Mouse (Mus musculus): Measurements from ENCODE around the gene Rxfp4. TPM values are rescaled to one million over a fixed set of nuclear protein-coding genes. Genes with fewer than 3 reads are reported as not detected.
A peak's percentile ranks its signal among the peaks of the same experiment; 100 is the strongest.

The Rxfp4 gene
- not detected for total RNA-seq (2022)

GRCm38 (mm10) chr3:88652846-88653515 lies at the start of gene Rxfp4:
Rxfp4 (minus strand) TSS chr3:88653142.
- no peak for DNase-seq (ENCODE audit: low spot score in 2 of 2)

GRCm38 (mm10) chr3:88701222-88701621 lies 48.3 kb upstream of the Rxfp4 start:
- DNase-seq (ENCODE audit: low spot score in 2 of 2): no peak

- DNase-seq (ENCODE audit: low spot score in 2 of 2): no peak
These were observed 47.3 kb upstream of the Rxfp4 start for GRCm38 (mm10) chr3:88700247-88700646.

GRCm38 (mm10) chr3:88698834-88699233 lies 45.9 kb upstream of the Rxfp4 start:
- no peak for DNase-seq (ENCODE audit: low spot score in 2 of 2)

GRCm38 (mm10) chr3:88698051-88698450 lies 45.1 kb upstream of the Rxfp4 start:
- no peak for DNase-seq (ENCODE audit: low spot score in 2 of 2)

- no peak for DNase-seq (ENCODE audit: low spot score in 2 of 2)
These were observed 42.6 kb upstream of the Rxfp4 start for GRCm38 (mm10) chr3:88695545-88695944.

- no peak for DNase-seq (ENCODE audit: low spot score in 2 of 2)
These were observed 36.1 kb upstream of the Rxfp4 start for GRCm38 (mm10) chr3:88689079-88689478.

GRCm38 (mm10) chr3:88686734-88687611 lies 34.0 kb upstream of the Rxfp4 start:
- no peak for DNase-seq (ENCODE audit: low spot score in 2 of 2)

GRCm38 (mm10) chr3:88685958-88686451 lies 33.1 kb upstream of the Rxfp4 start:
- peak in 1 of 2 experiments; percentile 36 for DNase-seq (ENCODE audit: low spot score in 2 of 2)

- DNase-seq (ENCODE audit: low spot score in 2 of 2): peak; percentile 96 to 98
These were observed 32.3 kb upstream of the Rxfp4 start, which contains the start of gene Khdc4 for GRCm38 (mm10) chr3:88684980-88685941. Khdc4 (plus strand) TSS chr3:88685803.

- no peak for DNase-seq (ENCODE audit: low spot score in 2 of 2)
These were observed 31.5 kb upstream of the Rxfp4 start for GRCm38 (mm10) chr3:88684236-88684979.

GRCm38 (mm10) chr3:88683814-88684213 lies 30.9 kb upstream of the Rxfp4 start:
- DNase-seq (ENCODE audit: low spot score in 2 of 2): no peak

GRCm38 (mm10) chr3:88677399-88677798 lies 24.5 kb upstream of the Rxfp4 start:
- peak in 1 of 2 experiments; percentile 32 for DNase-seq (ENCODE audit: low spot score in 2 of 2)

- no peak for DNase-seq (ENCODE audit: low spot score in 2 of 2)
These were observed 11.2 kb upstream of the Rxfp4 start for GRCm38 (mm10) chr3:88664095-88664494.

GRCm38 (mm10) chr3:88659798-88660197 lies 6.9 kb upstream of the Rxfp4 start:
- DNase-seq (ENCODE audit: low spot score in 2 of 2): no peak

GRCm38 (mm10) chr3:88658441-88659127 lies 5.6 kb upstream of the Rxfp4 start:
- no peak for DNase-seq (ENCODE audit: low spot score in 2 of 2)

GRCm38 (mm10) chr3:88655619-88656018 lies 2.7 kb upstream of the Rxfp4 start:
- DNase-seq (ENCODE audit: low spot score in 2 of 2): no peak

GRCm38 (mm10) chr3:88654621-88655020 lies 1.7 kb upstream of the Rxfp4 start:
- DNase-seq (ENCODE audit: low spot score in 2 of 2): no peak

- no peak for DNase-seq (ENCODE audit: low spot score in 2 of 2)
These were observed 801 bp upstream of the Rxfp4 start for GRCm38 (mm10) chr3:88653516-88654370.
